Comparison of ENCODE assay signal across 9 mouse cellular contexts in the genomic region with DNA sequence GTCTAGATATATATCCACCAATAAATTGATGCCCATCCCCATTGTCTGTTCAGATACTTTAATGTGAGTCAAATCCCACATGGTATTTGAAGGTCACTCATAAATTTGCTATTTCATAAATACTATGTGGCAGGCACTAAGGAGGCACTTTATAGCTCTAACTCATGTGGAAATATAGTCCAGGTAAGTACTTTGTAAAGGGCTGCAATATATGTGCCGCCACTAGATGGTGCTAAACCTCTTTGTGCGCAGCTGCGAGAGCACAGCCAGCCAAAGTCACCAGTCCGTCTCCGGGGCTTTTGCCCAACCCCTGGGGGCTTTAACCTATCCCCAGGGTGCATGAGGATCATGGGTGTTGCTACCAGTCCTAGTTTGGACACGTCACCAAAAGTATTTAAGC. TPM values are rescaled to one million over a fixed set of nuclear protein-coding genes. Genes with fewer than 3 reads are reported as not detected.
DNase-seq lines count a peak whose midpoint lies in the region; ATAC-seq lines count a peak whose summit lies in the region.
"Not testable (repeated sequence)": the region's sequence is repeated elsewhere in the genome, so short reads cannot be mapped to it uniquely, and the experiment has no call there.
"Had no signal": no experiment of that assay in that cellular context is flagged by ENCODE, and none has a peak within 500 bp of the region (broad histone marks: within the 10 kb centered on the region; RNA-seq: fewer than 3 reads in every experiment).

No protein-coding gene starts in this region.

- H3K4me2 ChIP-seq in midbrain, embryonic 16.5 days (ENCODE audit: low read length): peak overlapping the region; percentile 26

- intact Hi-C loops in left cerebral cortex, postnatal 36 days (cut with DNase I): loop anchor here (5.0 kb wide), 1 partner anchor 1802 kb away; no protein-coding TSS in a partner anchor

- not testable (repeated sequence) for H3K27ac ChIP-seq in midbrain, embryonic 16.5 days (ENCODE audit: low read length)

- not testable (repeated sequence) for H3K4me3 ChIP-seq in midbrain, embryonic 16.5 days (ENCODE audit: low read depth, low read length)

- H3K9me3 ChIP-seq in midbrain, embryonic 16.5 days (replicated peaks; ENCODE audit: control insufficient read depth, low read length, poor library complexity, severe bottlenecking): not testable (repeated sequence)

- peak; percentile 46 to 48 for DNase-seq in B cell, adult 2 months
- peak; percentile 2 for DNase-seq in cerebellum, adult 11 months
- peak; percentile 67 for DNase-seq in kidney, postnatal 10 days
- peak; percentile 22 to 37 for DNase-seq in left cerebral cortex, postnatal 36 days (ENCODE audit: low spot score in 2 of 2)
- peak; percentile 11 for DNase-seq in splenic B cell, adult 2 months (ENCODE audit: low read depth, low spot score)

- ATAC-seq in frontal cortex, adult (ENCODE audit: low TSS enrichment): peak; percentile 41; the same call in 1 of the 2 replicates
- peak; percentile 53 to 58; a peak in 3 of 4 replicates for ATAC-seq in hematopoietic stem cell, adult 5-6 weeks (replicated peaks in 1 of 2; ENCODE audit: insufficient read depth in 1 of 2, low FRiP score in 2 of 2, low TSS enrichment in 1 of 2, low read depth in 1 of 2, poor library complexity in 2 of 2, severe bottlenecking in 2 of 2)
- ATAC-seq in midbrain, embryonic 16.5 days: peak; percentile 21; the same call in 1 of the 2 replicates

- not testable (repeated sequence) for H3K9ac ChIP-seq in midbrain, embryonic 16.5 days (ENCODE audit: low read depth, low read length)

- WGBS in midbrain, embryonic 16.5 days: 3% methylated on average over 4 of the region's 6 CpGs

- not testable (repeated sequence) for H3K36me3 ChIP-seq in midbrain, embryonic 16.5 days (ENCODE audit: control insufficient read depth, insufficient read depth, low read length); splenic B cell, adult 2 months (ENCODE audit: control insufficient read depth, insufficient read depth, low read length, poor library complexity, severe bottlenecking)

- not testable (repeated sequence) for H3K27me3 ChIP-seq in midbrain, embryonic 16.5 days (ENCODE audit: control insufficient read depth, insufficient read depth, low read depth, low read length); splenic B cell, adult 2 months (ENCODE audit: control insufficient read depth, insufficient read depth, low read length, poor library complexity, severe bottlenecking)

- H3K4me1 ChIP-seq in midbrain, embryonic 16.5 days (ENCODE audit: control insufficient read depth, insufficient read depth, low read length): not testable (repeated sequence)

RNA-seq across cellular contexts. Expression of a gene that starts 18.8 kb away (rescaled TPM):
- total RNA-seq in hematopoietic stem cell, adult 5-6 weeks (2017): not detected in 2 replicates
- total RNA-seq in left cerebral cortex, postnatal 36 days (2021): not detected
- not detected in 2 replicates for polyA plus RNA-seq in midbrain, embryonic 16.5 days (2015; fragmentation: Nextera tagmentation; extraction: Ambion mirVana)
- polyA plus RNA-seq: CD4-positive, CD25-positive, alpha-beta regulatory T cell, adult 4 months had no signal

Comparison
In these comparisons a context has a peak if more than half of its experiments do, and no peak if none do; other contexts are left out.
1. DNase-seq: peak in every context shown above with its lines; median percentile 67 in kidney, postnatal 10 days; 47 in B cell, adult 2 months; 30 in left cerebral cortex, postnatal 36 days; 11 in splenic B cell, adult 2 months; 2 in cerebellum, adult 11 months.